Mouse (Mus musculus) ES-E14 (cell line): Measurements from ENCODE around the gene Arhgap29. TPM values are rescaled to one million over a fixed set of nuclear protein-coding genes. Genes with fewer than 3 reads are reported as not detected.
A peak's percentile ranks its signal among the peaks of the same experiment; 100 is the strongest.

ENCODE experiments used
- DNase-seq: peaks from one replicate; pipeline ENCODE4 v3.0.0-alpha.2; 2013; ENCODE audit warnings: low read depth, low spot score
- H3K27ac ChIP-seq: 2 replicates; pipeline ENCODE4 v1.5.1; 2012; ENCODE audit warnings: low read depth, mild to moderate bottlenecking, low read length, moderate library complexity, mixed read lengths; ENCODE audit not compliant: poor library complexity, insufficient read depth, severe bottlenecking
- H3K36me3 ChIP-seq: 2 replicates; pipeline ENCODE4 v1.6.1; 2012; ENCODE audit warnings: mild to moderate bottlenecking, low read length, moderate library complexity, mixed read lengths; ENCODE audit not compliant: control insufficient read depth, poor library complexity, insufficient read depth, severe bottlenecking
- H3K4me1 ChIP-seq, 2 experiments: fragments of 150-350 bp in 1 of 2; sonication (generic) in 1 of 2; 2 replicates each; pipeline ENCODE4 v1.6.1; 2012; ENCODE audit warnings: low read length in 2 of 2, mild to moderate bottlenecking in 1 of 2, mixed read lengths in 1 of 2; ENCODE audit not compliant: control insufficient read depth in 2 of 2, insufficient read depth in 2 of 2, poor library complexity in 1 of 2
- H3K4me3 ChIP-seq, 2 experiments: fragments of 150-350 bp in 1 of 2; sonication (generic) in 1 of 2; 2 replicates each; pipeline ENCODE4 v1.5.1; 2012; ENCODE audit warnings: low read length in 2 of 2, low read depth in 1 of 2, mild to moderate bottlenecking in 1 of 2, mixed read lengths in 1 of 2; ENCODE audit not compliant: insufficient read depth in 1 of 2, poor library complexity in 1 of 2, severe bottlenecking in 1 of 2
- H3K9ac ChIP-seq: 2 replicates; pipeline ENCODE4 v1.6.1; 2012; ENCODE audit warnings: low read depth, mild to moderate bottlenecking, low read length, mixed read lengths; ENCODE audit not compliant: poor library complexity, insufficient read depth, severe bottlenecking
- H3K9me3 ChIP-seq: fragments of 150-350 bp; sonication (generic); 2 replicates; pipeline ENCODE4 v1.6.1; 2012; ENCODE audit warnings: low read depth, mild to moderate bottlenecking, low read length; ENCODE audit not compliant: control insufficient read depth, insufficient read depth
- CHD2 ChIP-seq: IDR thresholded peaks from 2 replicates; pipeline ENCODE4 v1.6.1; 2014; ENCODE audit warnings: mild to moderate bottlenecking, low read depth, low read length, inconsistent platforms
- HCFC1 ChIP-seq: IDR thresholded peaks from 2 replicates; pipeline ENCODE4 v1.6.1; 2012; ENCODE audit warnings: low read length, inconsistent platforms, borderline replicate concordance; ENCODE audit not compliant: insufficient read depth
- MAFK ChIP-seq: IDR thresholded peaks from 2 replicates; pipeline ENCODE4 v1.6.1; 2014; ENCODE audit warnings: mild to moderate bottlenecking, low read depth, low read length, inconsistent platforms; ENCODE audit not compliant: insufficient read depth
- ZC3H11A ChIP-seq: IDR thresholded peaks from 2 replicates; pipeline ENCODE4 v1.6.1; 2012; ENCODE audit warnings: low read depth, mild to moderate bottlenecking, inconsistent platforms, low read length, borderline replicate concordance
- ZNF384 ChIP-seq: IDR thresholded peaks from 2 replicates; pipeline ENCODE4 v1.6.1; 2012; ENCODE audit warnings: low read depth, low read length, inconsistent platforms
- in situ Hi-C, 2 experiments: fragments of 600-800 bp; cut with MboI; formaldehyde crosslinking; loops; one replicate each; pipeline ENCODE4 v1.15.1; 2025; ENCODE audit warnings: low sequenced_read_pairs in 2 of 2, inconsistent platforms in 1 of 2; ENCODE audit not compliant: unreplicated experiment in 2 of 2
- total RNA-seq: library from RNA; depleted of rRNA; stranded (reverse); fragments of 300-350 nt; gene quantifications from 2 replicates; pipeline ENCODE4 v1.2.3, GENCODE M21; 2012

The Arhgap29 gene
- total RNA-seq, 1 experiment: 25.1 TPM

DNA sequence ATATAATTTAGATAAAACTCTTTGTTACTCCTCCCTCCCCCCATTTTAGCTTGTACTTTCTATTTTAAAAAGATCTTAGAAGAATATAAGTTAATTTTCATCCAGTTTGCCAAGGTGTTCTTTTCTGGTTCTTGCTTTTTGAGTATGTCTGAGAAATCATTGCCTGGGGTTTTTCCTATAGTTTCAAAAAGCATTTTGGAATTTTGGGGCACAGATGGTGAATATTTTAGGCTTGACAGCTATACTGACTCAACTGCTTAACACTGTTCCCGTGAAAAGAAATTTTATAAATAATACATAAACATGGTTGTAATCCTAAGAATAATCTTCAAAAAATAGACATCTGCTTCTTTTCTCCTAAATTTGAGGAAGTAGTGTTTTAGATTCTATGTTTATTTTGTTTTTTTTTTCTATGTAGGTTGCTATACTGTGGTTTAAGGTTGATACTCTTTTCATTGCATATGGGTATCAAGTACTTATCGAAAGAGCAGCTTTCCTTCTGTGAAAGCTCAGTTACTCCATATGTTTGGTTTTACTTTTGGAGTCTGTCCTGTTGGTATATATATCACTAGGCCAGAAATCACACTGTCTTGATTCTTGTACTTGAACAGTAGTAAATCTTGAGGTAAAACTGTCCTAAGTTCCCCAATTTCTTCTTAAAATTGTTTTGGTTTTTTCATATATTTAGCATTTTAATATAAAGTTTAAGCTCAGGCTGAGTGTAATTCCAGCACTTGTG is 5.4 kb downstream of the Arhgap29 start:
- Histone ChIP-seq H3K4me1 (no peaks in the 10 kb centered on the region; a peak in 1 of 4 replicates), H3K9me3 (no peaks in the 10 kb centered on the region), H3K4me3 (no peak overlapping the region), H3K36me3 (no peaks in the 10 kb centered on the region), H3K9ac (no peak overlapping the region), H3K27ac (no peak overlapping the region)
- in situ Hi-C loops: loop anchor here (10.0 to 25.0 kb wide), 3 partner anchors 147 to 177 kb away; no protein-coding TSS in a partner anchor
- no peak for TF ChIP-seq HCFC1
- TF ChIP-seq MAFK: no peak
- TF ChIP-seq CHD2: no peak
- TF ChIP-seq ZC3H11A: no peak
- no peak for TF ChIP-seq ZNF384
- no peak for DNase-seq

DNA sequence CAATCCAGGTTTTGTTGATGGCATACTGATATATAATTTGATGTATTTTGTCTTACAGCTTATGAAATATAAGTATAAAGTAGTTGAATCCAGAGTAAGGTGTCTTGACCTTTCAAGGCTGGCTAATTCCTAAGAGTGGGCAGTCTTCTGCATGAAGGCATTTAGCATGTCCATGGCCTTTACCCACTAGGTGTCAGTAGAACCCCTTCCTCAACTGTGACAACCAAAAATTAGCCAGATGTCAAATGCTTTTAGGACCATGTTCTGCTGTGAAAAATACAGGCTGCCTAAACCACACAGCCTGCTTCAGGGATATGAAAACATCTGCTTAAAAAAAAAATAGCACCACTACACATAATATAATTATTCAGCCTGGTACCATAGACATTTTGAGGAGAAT is 11.8 kb downstream of the Arhgap29 start:
- Histone ChIP-seq H3K36me3 (no peaks in the 10 kb centered on the region), H3K9me3 (no peaks in the 10 kb centered on the region), H3K4me1 (no peaks in the 10 kb centered on the region), H3K9ac (no peak overlapping the region), H3K27ac (no peak overlapping the region), H3K4me3 (no peak overlapping the region)
- peak; percentile 49 for DNase-seq
- TF ChIP-seq ZNF384: no peak
- peak; percentile 94 for TF ChIP-seq ZC3H11A
- in situ Hi-C loops: loop anchor here in 1 of 2 experiments (25.0 kb wide), 1 partner anchor 148 kb away; no protein-coding TSS in a partner anchor

DNA sequence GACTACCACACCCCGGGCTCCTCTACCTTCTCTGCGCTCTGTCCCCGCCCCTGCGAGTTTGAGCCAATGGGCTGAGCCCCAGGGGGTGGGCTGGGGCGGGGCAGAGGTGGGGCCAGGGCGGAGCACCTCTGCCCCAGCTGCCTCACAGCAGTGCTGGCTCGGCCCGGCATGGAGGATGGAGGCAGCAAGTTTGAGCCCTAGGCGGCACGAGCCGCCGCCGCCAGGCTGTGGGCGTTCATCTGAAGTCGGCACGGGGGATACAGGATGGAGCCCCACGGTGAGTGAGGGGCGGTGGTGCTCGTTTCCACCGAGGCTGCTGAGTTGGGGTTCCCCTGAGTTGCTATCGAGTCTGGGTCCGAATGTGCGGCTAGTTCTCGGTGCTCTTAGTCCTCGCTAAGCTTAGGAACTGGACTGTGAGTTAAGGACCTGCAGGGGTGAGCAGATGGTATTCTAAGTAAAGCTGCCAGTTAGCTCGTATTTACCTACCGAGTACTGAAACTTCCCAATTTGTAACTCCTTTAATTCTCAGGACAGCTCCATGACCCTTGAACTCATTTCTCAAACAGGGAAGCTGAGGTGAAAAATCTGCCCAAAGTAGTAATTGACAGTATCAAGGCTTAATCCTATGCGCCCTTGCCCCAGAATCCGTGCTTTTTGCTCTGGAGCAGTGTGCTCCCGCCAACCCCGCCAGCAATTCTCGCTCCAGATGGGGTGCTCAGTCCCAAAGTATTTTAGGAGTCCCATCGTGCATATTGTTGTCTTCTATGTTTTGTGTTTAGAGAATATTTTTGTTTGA is 15.5 kb downstream of the Arhgap29 start:
- DNase-seq: peak; percentile 86
- Histone ChIP-seq H3K9me3 (no peaks in the 10 kb centered on the region), H3K4me3 (peak overlapping the region; percentile 79 to 86), H3K27ac (no peak overlapping the region), H3K36me3 (no peaks in the 10 kb centered on the region), H3K9ac (peak overlapping the region; percentile 91), H3K4me1 (no peaks in the 10 kb centered on the region)
- in situ Hi-C loops: loop anchor here in 1 of 2 experiments (25.0 kb wide), 1 partner anchor 144 kb away; no protein-coding TSS in a partner anchor
- TF ChIP-seq HCFC1: 0 out of 2 replicates have a peak, but pooled peaks have one; percentile 35
- no peak for TF ChIP-seq ZC3H11A

DNA sequence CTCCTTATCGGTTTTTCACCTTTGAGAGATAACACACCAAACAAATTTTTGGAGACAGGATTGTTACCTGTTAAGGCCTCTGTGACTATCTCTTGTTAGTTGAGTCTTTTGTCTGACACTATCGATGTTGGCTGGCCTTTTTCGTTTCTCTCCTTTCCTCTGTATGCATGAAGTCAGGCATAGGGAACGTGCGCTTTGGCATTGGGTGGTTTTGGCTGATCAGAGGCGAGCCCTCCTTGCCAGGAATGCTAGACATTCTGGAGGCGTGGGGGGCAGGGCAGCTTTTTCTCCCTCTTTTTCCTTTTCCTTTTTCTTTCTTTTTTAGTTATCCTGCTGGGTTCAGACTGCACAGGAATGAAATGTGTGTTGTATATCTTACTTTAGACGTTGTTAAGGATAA is 16.3 kb downstream of the Arhgap29 start:
- H3K9ac ChIP-seq: no peak overlapping the region
- in situ Hi-C loops: loop anchor here in 1 of 2 experiments (25.0 kb wide), 1 partner anchor 144 kb away; no protein-coding TSS in a partner anchor
- H3K36me3 ChIP-seq: no peaks in the 10 kb centered on the region
- no peak for DNase-seq
- H3K27ac ChIP-seq: no peak overlapping the region
- no peaks in the 10 kb centered on the region for H3K4me1 ChIP-seq
- no peak for TF ChIP-seq MAFK
- no peak for TF ChIP-seq ZNF384
- TF ChIP-seq HCFC1: no peak
- TF ChIP-seq ZC3H11A: no peak
- no peak for TF ChIP-seq CHD2
- H3K9me3 ChIP-seq: no peaks in the 10 kb centered on the region
- peak overlapping the region; percentile 79 to 86; a peak in 3 of 4 replicates for H3K4me3 ChIP-seq
